In genomic region chr7:133839546-133839945, GRCm38 (mm10) we compare ENCODE assay signal across 13 mouse cellular contexts. TPM values are rescaled to one million over a fixed set of nuclear protein-coding genes. Genes with fewer than 3 reads are reported as not detected.
A peak's percentile ranks its signal among the peaks of the same experiment; 100 is the strongest.
DNase-seq lines count a peak whose midpoint lies in the region; ATAC-seq and TF ChIP-seq lines count a peak whose summit lies in the region.
"Had no signal": no experiment of that assay in that cellular context is flagged by ENCODE, and none has a peak within 500 bp of the region (broad histone marks: within the 10 kb centered on the region; RNA-seq: fewer than 3 reads in every experiment).

No protein-coding gene starts in this region.

- H3K4me1 ChIP-seq in intestine, postnatal 0 days (replicated peaks; ENCODE audit: control insufficient read depth, insufficient read depth, low read length), result no peaks in the 10 kb centered on the region
- H3K4me1 ChIP-seq in intestine, embryonic 15.5 days (replicated peaks), result no peaks in the 10 kb centered on the region
- H3K4me1 ChIP-seq in limb, embryonic 10.5 days, result no peaks in the 10 kb centered on the region
- H3K4me1 ChIP-seq: embryonic facial prominence, embryonic 13.5 days; limb, embryonic 12.5 days had no signal

- no peak for ATAC-seq in cerebellum, adult (ENCODE audit: insufficient number of reproducible peaks, low FRiP score, low TSS enrichment)
- no peak for ATAC-seq in intestine, postnatal 0 days
- ATAC-seq in intestine, embryonic 15.5 days, result no peak

- no peaks in the 10 kb centered on the region for H3K27me3 ChIP-seq in intestine, postnatal 0 days (replicated peaks; ENCODE audit: control insufficient read depth, insufficient read depth, low read length)
- H3K27me3 ChIP-seq in intestine, embryonic 15.5 days (replicated peaks), result no peaks in the 10 kb centered on the region
- no peaks in the 10 kb centered on the region for H3K27me3 ChIP-seq in limb, embryonic 10.5 days (ENCODE audit: low read depth, poor library complexity, severe bottlenecking)
- H3K27me3 ChIP-seq: limb, embryonic 12.5 days had no signal

- H3K9ac ChIP-seq in intestine, postnatal 0 days (ENCODE audit: low read depth, low read length), result no peak overlapping the region
- H3K9ac ChIP-seq in intestine, embryonic 15.5 days, result no peak overlapping the region
- H3K9ac ChIP-seq: embryonic facial prominence, embryonic 13.5 days; limb, embryonic 12.5 days had no signal

- peak; percentile 4 for DNase-seq in cerebellum, adult 11 months
- peak; percentile 52 to 55 for DNase-seq in layer of hippocampus, adult 8-10 months (ENCODE audit: low spot score in 2 of 2)
- DNase-seq in right cerebral cortex, postnatal 10 days (ENCODE audit: low spot score in 2 of 2), result peak; percentile 84 to 85
- no peak for DNase-seq in ovary, postnatal 36 days (ENCODE audit: low spot score)
- no peak for DNase-seq in limb, embryonic 10.5 days (ENCODE audit: low spot score)
- DNase-seq: kidney, adult 8-10 months; lung, postnatal 4 days; thymus, postnatal 14 days had no signal

- 69% methylated on average over 4 of the region's 4 CpGs for WGBS in intestine, postnatal 0 days
- 69% methylated on average over 4 of the region's 4 CpGs for WGBS in intestine, embryonic 15.5 days
- 84% methylated on average over 4 of the region's 4 CpGs for WGBS in limb, embryonic 10.5 days

- H3K4me2 ChIP-seq in intestine, postnatal 0 days (replicated peaks; ENCODE audit: low read depth), result no peak overlapping the region
- H3K4me2 ChIP-seq in intestine, embryonic 15.5 days (replicated peaks), result no peak overlapping the region
- H3K4me2 ChIP-seq: embryonic facial prominence, embryonic 13.5 days; limb, embryonic 12.5 days had no signal

- peak; percentile 32 for TF ChIP-seq CTCF in intestine, postnatal 0 days (IDR thresholded peaks at IDR 0.05; ENCODE audit: low read depth)

- H3K4me3 ChIP-seq in intestine, postnatal 0 days (ENCODE audit: low read depth, low read length), result no peak overlapping the region
- no peak overlapping the region for H3K4me3 ChIP-seq in intestine, embryonic 15.5 days (replicated peaks)
- no peak overlapping the region for H3K4me3 ChIP-seq in limb, embryonic 10.5 days
- H3K4me3 ChIP-seq: embryonic facial prominence, embryonic 13.5 days; limb, embryonic 12.5 days had no signal

- H3K36me3 ChIP-seq in intestine, postnatal 0 days (ENCODE audit: control insufficient read depth, insufficient read depth), result no peaks in the 10 kb centered on the region
- H3K36me3 ChIP-seq in intestine, embryonic 15.5 days, result no peaks in the 10 kb centered on the region
- no peaks in the 10 kb centered on the region for H3K36me3 ChIP-seq in limb, embryonic 10.5 days
- H3K36me3 ChIP-seq: embryonic facial prominence, embryonic 13.5 days; limb, embryonic 12.5 days had no signal

- H3K27ac ChIP-seq in intestine, postnatal 0 days (ENCODE audit: low read depth, low read length), result no peak overlapping the region
- no peak overlapping the region for H3K27ac ChIP-seq in intestine, embryonic 15.5 days
- no peak overlapping the region for H3K27ac ChIP-seq in limb, embryonic 10.5 days
- H3K27ac ChIP-seq: embryonic facial prominence, embryonic 13.5 days; limb, embryonic 12.5 days had no signal

- no peaks in the 10 kb centered on the region for H3K9me3 ChIP-seq in intestine, postnatal 0 days (ENCODE audit: control insufficient read depth)
- no peaks in the 10 kb centered on the region for H3K9me3 ChIP-seq in intestine, embryonic 15.5 days
- H3K9me3 ChIP-seq in limb, embryonic 10.5 days (replicated peaks), result no peaks in the 10 kb centered on the region
- H3K9me3 ChIP-seq: embryonic facial prominence, embryonic 13.5 days; limb, embryonic 12.5 days had no signal

RNA-seq across cellular contexts. Expression of gene Dhx32, which starts 57.0 kb away (rescaled TPM):
- polyA plus RNA-seq in intestine, postnatal 0 days (2015; fragmentation: Nextera tagmentation; extraction: Ambion mirVana), result 43.8 and 50.2 TPM in 2 replicates
- polyA plus RNA-seq in intestine, embryonic 15.5 days (2015; fragmentation: Nextera tagmentation; extraction: Ambion mirVana), result 76.2 and 77.3 TPM in 2 replicates
- total RNA-seq in layer of hippocampus, adult 8-10 months (2022), result 10 to 100 TPM; 31.7 to 40.0 (median 39.2) TPM
- 18.0 and 19.3 TPM in 2 replicates for polyA plus RNA-seq in limb, embryonic 10.5 days (2016; fragmentation: Nextera tagmentation; extraction: Ambion mirVana)

Comparison
In these comparisons a context has a peak if more than half of its experiments do, and no peak if none do; other contexts are left out.
1. DNase-seq: peak in cerebellum, adult 11 months (single experiment), layer of hippocampus, adult 8-10 months (2 of 2) and right cerebral cortex, postnatal 10 days (2 of 2); none in ovary, postnatal 36 days (single experiment) and limb, embryonic 10.5 days (single experiment).